Mouse (Mus musculus) thymus, postnatal 0 days (tissue): ENCODE measurements around the gene Zfp385c. TPM values are rescaled to one million over a fixed set of nuclear protein-coding genes. Genes with fewer than 3 reads are reported as not detected.
A peak's percentile ranks its signal among the peaks of the same experiment; 100 is the strongest.
"Not testable (repeated sequence)": the region's sequence is repeated elsewhere in the genome, so short reads cannot be mapped to it uniquely, and the experiment has no call there.

ENCODE experiments used
- DNase-seq: peaks from one replicate; pipeline ENCODE4 v3.0.0-alpha.2; 2015; ENCODE audit warnings: low spot score
- polyA plus RNA-seq: library from polyadenylated mRNA; unstranded; fragments of >200 nt; fragmentation: Nextera tagmentation; extraction: Ambion mirVana; gene quantifications from 2 replicates; pipeline ENCODE4 v1.2.1, GENCODE M21; 2015

Gene Zfp385c
- polyA plus RNA-seq, 1 experiment from 2014 or later = 0.12 TPM

- DNase-seq = no peak
Observed at GRCm38 (mm10) chr11:100690389-100690788, 1.9 kb downstream of the Zfp385c start.

GRCm38 (mm10) chr11:100688443-100688842 lies 3.8 kb downstream of the Zfp385c start:
- DNase-seq = no peak

GRCm38 (mm10) chr11:100687265-100687664 lies 5.0 kb downstream of the Zfp385c start:
- DNase-seq = no peak

- DNase-seq = no peak
Observed at GRCm38 (mm10) chr11:100685371-100685770, 6.9 kb downstream of the Zfp385c start.

GRCm38 (mm10) chr11:100684084-100684483 lies 8.2 kb downstream of the Zfp385c start:
- no peak for DNase-seq

DNA sequence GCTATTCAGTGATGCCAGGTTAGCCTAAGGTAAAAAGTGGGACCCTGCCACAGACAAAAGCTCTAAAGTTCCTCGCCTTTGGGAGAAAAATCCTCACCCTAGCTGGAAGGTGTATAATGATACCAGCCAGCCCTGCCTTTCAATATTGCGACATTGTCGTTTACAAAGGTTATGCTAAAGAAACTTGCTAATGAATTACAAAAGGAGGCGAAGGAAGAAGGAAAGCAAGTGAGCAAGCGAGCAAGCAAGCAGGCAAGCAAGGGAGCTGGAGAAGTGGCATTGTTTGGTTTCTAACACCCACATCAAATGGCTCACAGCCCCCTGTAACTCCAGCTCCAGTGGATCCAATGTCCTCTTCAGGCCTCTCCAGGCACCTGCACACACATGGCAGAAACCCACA lies 9.7 kb downstream of the Zfp385c start:
- no peak for DNase-seq

DNA sequence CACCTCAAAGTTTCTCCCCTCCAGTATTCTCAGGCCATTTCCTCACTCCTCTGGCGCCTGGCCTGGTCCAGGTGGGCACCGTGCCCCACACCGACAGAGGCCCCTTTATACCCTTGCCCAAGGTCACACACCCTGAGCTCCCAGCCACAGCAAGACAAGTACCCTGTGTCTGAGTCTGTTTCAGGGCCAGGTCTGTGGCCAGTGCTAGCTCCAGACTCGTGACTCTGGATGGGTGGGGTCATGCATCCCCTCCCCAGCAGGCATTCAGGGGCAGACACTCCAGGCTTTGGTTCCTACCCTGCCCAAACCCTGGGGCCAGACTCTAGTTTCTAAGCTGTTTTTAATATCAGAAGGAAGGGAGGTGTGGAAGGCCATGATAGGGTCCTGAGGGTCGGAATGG lies 10.4 kb downstream of the Zfp385c start:
- no peak for DNase-seq

DNA sequence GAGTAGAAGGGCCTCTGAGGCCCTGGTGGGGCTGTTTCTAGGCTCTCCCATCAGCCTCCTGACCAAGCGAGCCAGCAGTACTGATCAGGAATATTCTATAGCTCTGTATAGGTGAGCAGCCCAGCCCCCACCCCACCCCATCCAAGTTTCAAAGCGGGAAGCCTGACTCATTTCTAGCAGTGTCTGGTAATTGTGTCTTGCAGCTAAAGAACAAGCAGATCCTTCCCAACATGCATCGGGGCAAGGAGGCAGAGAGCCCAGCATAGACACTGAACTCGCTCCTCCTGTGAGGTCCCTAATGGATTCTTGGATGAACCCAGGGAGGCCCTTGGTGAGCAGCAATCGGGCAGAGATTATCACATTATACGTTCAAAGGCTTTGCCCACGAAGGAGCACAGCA lies 14.4 kb downstream of the Zfp385c start:
- no peak for DNase-seq

- no peak for DNase-seq
Observed at GRCm38 (mm10) chr11:100673169-100673568, 19.1 kb downstream of the Zfp385c start.

DNA sequence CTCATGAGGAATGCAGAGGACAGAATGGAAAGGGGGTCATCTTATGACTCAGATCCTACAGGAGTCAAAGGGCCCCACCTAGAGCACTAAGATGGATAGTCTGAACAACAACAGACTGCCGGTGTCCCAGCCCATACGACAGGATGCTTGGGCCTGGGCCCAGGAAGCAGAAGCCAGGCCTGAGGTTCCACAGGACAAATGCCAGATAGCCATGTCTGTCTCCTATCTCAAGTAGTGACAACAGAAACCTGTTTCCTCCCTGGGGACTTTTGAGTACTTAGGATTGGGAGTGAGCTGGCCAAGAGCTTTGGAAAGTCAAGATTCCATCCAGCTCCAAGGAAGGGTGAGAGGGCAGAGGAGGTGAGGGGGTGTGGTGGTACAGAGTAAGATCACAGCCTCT lies 20.3 kb downstream of the Zfp385c start:
- DNase-seq = no peak

- no peak for DNase-seq
Observed at GRCm38 (mm10) chr11:100671049-100671448, 21.2 kb downstream of the Zfp385c start.

DNA sequence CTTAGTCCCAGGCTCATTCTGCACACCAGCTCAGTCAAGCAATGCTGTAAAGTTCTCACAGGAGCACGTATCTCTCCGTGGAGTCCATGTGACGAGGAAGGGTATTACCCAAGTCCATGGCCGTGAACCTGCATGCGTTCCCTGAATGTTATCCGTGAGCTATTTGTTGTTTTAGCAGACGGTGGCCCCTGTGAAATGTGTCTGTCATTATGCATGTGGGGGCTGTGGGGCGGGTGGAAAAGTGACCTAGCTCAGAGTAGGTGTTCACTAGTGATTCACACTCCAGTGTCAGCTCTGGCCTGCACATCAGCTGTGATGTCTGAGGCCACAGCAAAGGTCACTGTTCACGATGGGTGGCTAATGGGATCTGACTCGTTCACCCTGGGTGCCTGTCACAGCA lies 32.4 kb downstream of the Zfp385c start:
- no peak for DNase-seq

DNA sequence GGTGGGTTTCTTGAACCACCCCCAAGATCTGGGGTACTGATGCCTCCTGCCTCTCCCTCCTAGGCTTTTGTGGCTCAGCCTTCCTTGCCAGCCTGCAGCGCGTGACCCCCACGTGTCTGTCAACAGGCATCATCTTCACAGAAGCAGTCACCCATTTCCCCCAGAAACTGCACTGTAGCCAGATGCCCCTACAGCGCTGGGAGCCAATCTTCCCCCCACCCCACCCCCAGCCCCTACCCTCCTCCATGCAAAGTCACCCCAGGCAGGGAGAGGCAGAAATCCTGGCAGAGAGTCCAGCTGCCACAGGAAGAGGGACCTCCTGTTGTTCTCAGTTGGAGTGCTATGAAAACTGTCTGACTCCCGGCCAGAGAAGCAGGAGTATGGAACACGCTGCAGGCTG lies 35.8 kb downstream of the Zfp385c start:
- no peak for DNase-seq

- DNase-seq = not testable (repeated sequence)
Observed at GRCm38 (mm10) chr11:100655589-100655988, 36.7 kb downstream of the Zfp385c start.

DNA sequence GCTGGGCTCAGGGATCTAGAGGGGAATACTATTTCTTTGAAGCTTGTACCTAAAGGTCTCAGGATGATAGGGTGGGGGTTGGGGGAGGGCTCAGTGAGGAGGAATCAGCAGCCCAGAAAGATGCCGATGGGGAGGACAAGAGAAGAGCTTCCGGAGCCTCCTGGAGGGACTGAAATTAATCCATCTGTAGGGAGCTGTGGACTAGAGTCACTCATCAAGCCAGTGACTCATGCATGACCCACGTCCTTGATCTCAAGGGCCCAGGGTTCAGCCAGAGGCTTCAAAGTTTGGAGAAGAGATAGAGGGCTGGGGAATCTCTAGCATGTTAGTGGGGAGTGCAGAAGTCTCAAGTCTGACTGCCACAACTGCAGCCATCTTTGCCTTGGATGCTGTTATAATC lies 40.5 kb downstream of the Zfp385c start:
- no peak for DNase-seq

DNA sequence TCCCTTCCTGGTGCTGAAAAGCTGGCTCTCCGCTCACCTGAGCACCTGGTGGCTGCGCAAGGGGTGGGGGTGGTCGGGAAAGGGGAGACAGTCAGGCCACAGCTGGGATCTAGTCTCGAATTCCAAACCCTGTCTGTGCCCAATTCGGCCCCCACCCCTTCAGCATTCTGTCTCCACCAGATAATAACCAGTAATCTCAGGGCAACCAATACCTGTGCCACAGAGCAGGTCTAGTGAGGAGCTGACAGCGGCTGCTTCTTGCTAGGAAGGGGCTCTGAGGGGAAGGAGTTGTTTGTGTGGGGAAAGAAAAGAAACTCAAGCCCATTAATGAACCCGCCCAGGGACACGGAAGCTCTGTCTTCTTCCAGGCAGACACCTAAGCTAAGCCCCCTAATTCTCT lies 41.0 kb downstream of the Zfp385c start:
- DNase-seq = no peak

DNA sequence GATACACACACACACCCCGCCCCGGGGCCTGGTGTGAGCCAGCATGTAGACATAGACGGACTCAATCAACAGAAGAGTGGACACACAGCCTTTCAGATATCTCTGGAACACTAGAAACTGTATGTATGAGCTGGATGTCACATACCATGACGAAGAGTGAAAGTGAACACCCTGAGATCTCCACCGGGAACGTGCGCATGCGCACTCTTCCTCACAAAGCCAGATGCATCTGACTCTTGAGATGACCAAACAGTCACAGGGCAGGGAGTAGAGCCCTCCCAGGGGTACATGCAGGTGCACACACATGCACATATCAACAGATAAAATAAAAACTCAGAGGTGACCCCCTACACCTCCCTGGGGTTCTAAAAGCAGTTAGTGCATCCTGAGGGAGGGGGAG lies 43.9 kb downstream of the Zfp385c start:
- DNase-seq = no peak

DNA sequence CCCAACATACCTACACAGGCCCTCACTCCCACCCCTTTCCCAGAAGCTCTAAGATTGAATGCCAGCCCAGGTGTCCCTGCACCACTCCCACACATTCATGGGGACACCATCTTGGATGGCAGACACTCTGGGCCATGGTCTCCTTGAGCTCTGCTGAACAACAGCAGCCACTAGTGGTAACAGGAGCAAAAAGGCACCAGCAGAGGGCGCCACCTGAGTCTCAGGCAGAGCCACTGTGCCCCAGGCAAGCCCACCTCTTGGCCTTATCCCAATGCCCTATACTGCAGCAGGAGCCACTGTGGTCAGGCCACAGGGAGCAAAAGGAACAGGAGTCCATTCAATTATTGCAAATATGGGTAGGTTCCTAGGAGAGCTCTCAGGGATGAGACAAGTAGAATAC lies 46.0 kb downstream of the Zfp385c start:
- peak; percentile 73 for DNase-seq

- no peak for DNase-seq
Observed at GRCm38 (mm10) chr11:100643612-100644575, 48.4 kb downstream of the Zfp385c start.

- peak; percentile 55 for DNase-seq
Observed at GRCm38 (mm10) chr11:100640159-100640906, 51.9 kb downstream of the Zfp385c start.

GRCm38 (mm10) chr11:100634530-100634929 lies 57.7 kb downstream of the Zfp385c start:
- DNase-seq = no peak

- DNase-seq = no peak
Observed at GRCm38 (mm10) chr11:100628862-100629352, 63.3 kb downstream of the Zfp385c start.
